Mouse (Mus musculus): ENCODE results near the gene Mcat.
"Not testable (repeated sequence)": the region's sequence is repeated elsewhere in the genome, so short reads cannot be mapped to it uniquely, and the experiment has no call there.

Mcat gene

GRCm38 (mm10) chr15:83509950-83510804, 53.4 kb downstream of the Mcat start:
- no peak for DNase-seq (ENCODE audit: low spot score)

GRCm38 (mm10) chr15:83501483-83501882, 62.1 kb downstream of the Mcat start:
- DNase-seq (ENCODE audit: low spot score) = not testable (repeated sequence)

DNA sequence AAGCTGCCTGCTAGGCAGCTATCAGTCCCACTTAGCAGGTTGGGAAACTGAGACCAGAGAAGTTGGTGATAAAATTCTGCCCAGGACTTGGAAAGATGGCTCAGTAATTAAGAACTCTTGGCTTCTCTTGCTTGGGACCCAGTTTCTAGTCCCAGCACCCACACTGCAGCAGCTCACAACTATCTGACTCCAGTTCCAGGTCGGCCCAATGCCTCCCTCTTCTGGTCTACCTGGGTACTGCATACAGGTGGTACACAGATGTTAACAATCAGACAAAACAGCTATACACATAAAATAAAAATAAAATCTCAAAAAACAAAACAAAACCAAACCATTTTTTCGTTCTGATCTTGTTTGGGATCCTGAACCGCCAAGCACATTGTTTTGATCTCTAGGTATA, 63.2 kb downstream of the Mcat start:
- DNase-seq (ENCODE audit: low spot score) = no peak

DNA sequence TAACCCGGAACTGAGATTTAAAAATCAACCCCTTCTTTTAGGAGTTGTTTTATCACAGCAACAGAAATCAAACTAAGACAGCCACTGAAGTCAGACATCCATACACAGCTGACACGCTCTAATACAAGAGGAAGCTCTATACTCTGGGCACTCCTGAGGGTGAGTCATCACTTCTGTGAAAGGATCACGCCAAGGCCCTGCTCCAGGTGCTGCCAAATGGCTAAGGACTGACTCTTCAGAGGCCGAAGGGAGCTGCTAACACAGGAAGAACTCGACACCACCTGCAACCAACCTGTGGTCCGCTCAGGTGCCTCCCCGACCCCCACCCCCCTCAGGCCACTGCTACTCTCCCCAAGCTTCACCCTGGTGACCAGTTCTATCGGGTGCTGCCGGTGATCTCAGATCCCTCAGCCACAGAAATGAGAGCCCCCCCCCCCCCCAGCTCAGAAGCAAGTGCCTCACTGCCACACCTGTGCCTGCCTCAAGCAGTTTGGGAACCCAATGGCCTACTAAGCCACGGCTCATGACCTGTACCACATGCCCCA, 64.3 kb downstream of the Mcat start:
- DNase-seq (ENCODE audit: low spot score) = no peak

DNA sequence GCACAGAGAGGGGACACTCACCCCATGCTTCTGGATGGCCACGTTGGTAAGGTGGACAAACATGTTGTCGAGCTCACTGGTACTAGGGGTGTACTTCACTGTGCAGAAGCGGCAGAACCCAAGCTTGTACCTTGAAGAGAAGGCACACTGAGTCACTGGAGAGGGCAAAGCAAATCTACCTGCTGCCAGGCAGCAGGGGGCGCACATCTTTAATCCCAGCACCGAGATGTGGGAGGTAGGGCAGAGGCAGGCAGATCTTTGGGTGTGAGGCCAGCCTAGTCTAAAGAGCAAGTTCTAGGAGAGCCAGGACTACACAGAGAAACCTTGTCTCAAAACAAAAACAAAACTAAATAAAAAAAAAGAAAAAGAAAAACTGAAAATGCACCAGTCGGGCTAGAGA, 66.3 kb downstream of the Mcat start:
- no peak for DNase-seq (ENCODE audit: low spot score)

All from ovary, postnatal 10 days (tissue).